Mouse (Mus musculus): Measurements from ENCODE around the gene Fbh1. TPM values are rescaled to one million over a fixed set of nuclear protein-coding genes. Genes with fewer than 3 reads are reported as not detected.

Fbh1 gene
- polyA plus RNA-seq (2014; fragmentation: Illumina TruSeq; extraction: RNeasy Lipid Tissue Mini Kit (QIAGEN cat#74804); ENCODE audit: low read depth, low replicate concordance) = 27.4 TPM

GRCm38 (mm10) chr2:11777091-11778068, at the start of gene Fbh1, which contains the start of gene Ankrd16:
Gene Fbh1, minus strand, starts transcription at chr2:11777582.
Gene Ankrd16, plus strand, starts transcription at chr2:11777876.

GRCm38 (mm10) chr2:11705201-11706025, 72.0 kb downstream of the Fbh1 start, which contains the start of gene Il15ra:
Gene Il15ra, plus strand, starts transcription at chr2:11705290.

Other genes with a start within 250 kb of the Fbh1 start
- gene Pfkfb3, start 223.5 kb downstream of the Fbh1 start, polyA plus RNA-seq (2014; fragmentation: Illumina TruSeq; extraction: RNeasy Lipid Tissue Mini Kit (QIAGEN cat#74804); ENCODE audit: low read depth, low replicate concordance) = 28.5 TPM
- gene Rbm17, start 173.4 kb downstream of the Fbh1 start, polyA plus RNA-seq (2014; fragmentation: Illumina TruSeq; extraction: RNeasy Lipid Tissue Mini Kit (QIAGEN cat#74804); ENCODE audit: low read depth, low replicate concordance) = 133 TPM
- gene Gm17490, start 151.3 kb downstream of the Fbh1 start, polyA plus RNA-seq (2014; fragmentation: Illumina TruSeq; extraction: RNeasy Lipid Tissue Mini Kit (QIAGEN cat#74804); ENCODE audit: low read depth, low replicate concordance) = not detected
- gene Il2ra, start 134.8 kb downstream of the Fbh1 start, polyA plus RNA-seq (2014; fragmentation: Illumina TruSeq; extraction: RNeasy Lipid Tissue Mini Kit (QIAGEN cat#74804); ENCODE audit: low read depth, low replicate concordance) = 0.22 TPM
- gene Il15ra, start 72.3 kb downstream of the Fbh1 start, polyA plus RNA-seq (2014; fragmentation: Illumina TruSeq; extraction: RNeasy Lipid Tissue Mini Kit (QIAGEN cat#74804); ENCODE audit: low read depth, low replicate concordance) = 3.5 TPM
- 10.0 TPM for gene Ankrd16, start 294 bp upstream of the Fbh1 start, polyA plus RNA-seq (2014; fragmentation: Illumina TruSeq; extraction: RNeasy Lipid Tissue Mini Kit (QIAGEN cat#74804); ENCODE audit: low read depth, low replicate concordance)

All from testis, adult 10 weeks (tissue).